ENCODE assay signal across 8 mouse cellular contexts in genomic region chr2:32775359-32776074, GRCm38 (mm10). TPM values are rescaled to one million over a fixed set of nuclear protein-coding genes. Genes with fewer than 3 reads are reported as not detected.
DNase-seq lines count a peak whose midpoint lies in the region; ATAC-seq and TF ChIP-seq lines count a peak whose summit lies in the region.

Ttc16 (minus strand) TSS chr2:32775633.
Ptrh1 (plus strand) TSS chr2:32775786.

- H3K4me3 ChIP-seq in cortical plate, adult 2 months (ENCODE audit: insufficient read depth, low read length) = peak within 1 kb of the TSS; percentile 43

- TF ChIP-seq POLR2A in cortical plate, adult 2 months (IDR thresholded peaks at IDR 0.05; ENCODE audit: extremely low read depth, insufficient read depth, low read length) = peak; percentile 66

- no peak for TF ChIP-seq CTCF in cortical plate, adult 2 months (IDR thresholded peaks at IDR 0.05; ENCODE audit: extremely low read depth, insufficient read depth, low read length)

- no peak within 1 kb of the TSS for H3K27ac ChIP-seq in cortical plate, adult 2 months (ENCODE audit: insufficient read depth, low read length)

- DNase-seq in gastrocnemius, postnatal 10 days = peak; percentile 98
- DNase-seq in induced T-regulatory cell, adult 2 months (ENCODE audit: low read depth) = peak; percentile 99
- DNase-seq in left cerebral cortex, adult 9 months (ENCODE audit: low spot score in 2 of 2) = peak; percentile 89 to 97
- peak; percentile 95 for DNase-seq in right cerebral cortex, postnatal 14 days
- DNase-seq in urinary bladder, postnatal 36 days (ENCODE audit: low spot score in 2 of 2) = peak; percentile 98 to 99

- peak; percentile 94 for ATAC-seq in activated CD4-positive, CD25-positive, alpha-beta regulatory T cell, adult 4 months
- peak; percentile 94 for ATAC-seq in megakaryocyte progenitor cell, adult 5-6 weeks (replicated peaks; ENCODE audit: poor library complexity)

- no peaks in the 10 kb centered on the region for H3K4me1 ChIP-seq in cortical plate, adult 2 months (ENCODE audit: control insufficient read depth, insufficient read depth, low read length)

RNA-seq across cellular contexts. Expression of gene Ttc16, which starts in this region (rescaled TPM):
- under 1 TPM; 0.61 to 0.65 TPM for polyA plus RNA-seq in activated CD4-positive, CD25-positive, alpha-beta regulatory T cell, adult 4 months (2017; shearing (Covaris generic))
- polyA plus RNA-seq in cortical plate, adult 2 months (2012; rRNA removed) = 1.8 and 2.2 TPM in 2 replicates
- under 1 TPM in 1 of 2 experiments, not detected in 1; 0.11 TPM for total RNA-seq in gastrocnemius, postnatal 10 days (2021)
- total RNA-seq in megakaryocyte progenitor cell, adult 5-6 weeks (2015) = 0.12 TPM in 1 of 2 replicates, not detected in the other
- total RNA-seq in megakaryocyte progenitor cell, adult 5-6 weeks (2017) = 0.41 TPM in 1 of 2 replicates, not detected in the other

RNA-seq across cellular contexts. Expression of gene Ptrh1, which starts in this region (rescaled TPM):
- 1 to 10 TPM; 4.9 to 6.3 TPM for polyA plus RNA-seq in activated CD4-positive, CD25-positive, alpha-beta regulatory T cell, adult 4 months (2017; shearing (Covaris generic))
- 5.4 and 6.6 TPM in 2 replicates for polyA plus RNA-seq in cortical plate, adult 2 months (2012; rRNA removed)
- total RNA-seq in gastrocnemius, postnatal 10 days (2021) = 1 to 10 TPM; 2.3 to 2.7 TPM
- 2.7 and 2.9 TPM in 2 replicates for total RNA-seq in megakaryocyte progenitor cell, adult 5-6 weeks (2015)
- 1.4 TPM in 2 replicates for total RNA-seq in megakaryocyte progenitor cell, adult 5-6 weeks (2017)
